Mouse (Mus musculus): ENCODE data around the gene Gm49325.

Gm49325 gene

GRCm38 (mm10) chr10:77589117-77589516 is 16.9 kb upstream of the Gm49325 start:
- DNase-seq (ENCODE audit: low spot score in 2 of 2) = no peak

GRCm38 (mm10) chr10:77589749-77590148 is 16.2 kb upstream of the Gm49325 start:
- no peak for DNase-seq (ENCODE audit: low spot score in 2 of 2)

DNA sequence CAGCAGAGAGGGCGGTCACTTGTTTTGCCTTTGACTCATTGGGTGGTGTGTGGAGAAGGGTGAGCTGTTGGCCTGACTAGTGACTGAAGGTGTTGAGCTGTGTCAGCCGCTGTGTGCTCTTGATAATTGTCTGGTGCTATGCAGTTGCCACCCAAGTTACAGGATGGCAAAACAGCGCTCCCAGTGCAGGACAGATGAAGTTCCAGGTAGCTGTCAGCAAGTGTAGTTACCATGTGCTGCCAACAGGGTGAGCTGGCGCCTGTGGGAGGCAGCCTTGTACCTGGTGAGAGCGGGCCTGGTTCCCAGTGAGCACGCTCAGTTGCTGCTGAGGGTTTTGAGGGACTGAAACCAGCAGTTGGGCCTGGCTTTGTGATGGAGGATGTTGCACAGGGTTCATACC is 15.2 kb upstream of the Gm49325 start:
- peak in 1 of 2 experiments; percentile 47 for DNase-seq (ENCODE audit: low spot score in 2 of 2)

DNA sequence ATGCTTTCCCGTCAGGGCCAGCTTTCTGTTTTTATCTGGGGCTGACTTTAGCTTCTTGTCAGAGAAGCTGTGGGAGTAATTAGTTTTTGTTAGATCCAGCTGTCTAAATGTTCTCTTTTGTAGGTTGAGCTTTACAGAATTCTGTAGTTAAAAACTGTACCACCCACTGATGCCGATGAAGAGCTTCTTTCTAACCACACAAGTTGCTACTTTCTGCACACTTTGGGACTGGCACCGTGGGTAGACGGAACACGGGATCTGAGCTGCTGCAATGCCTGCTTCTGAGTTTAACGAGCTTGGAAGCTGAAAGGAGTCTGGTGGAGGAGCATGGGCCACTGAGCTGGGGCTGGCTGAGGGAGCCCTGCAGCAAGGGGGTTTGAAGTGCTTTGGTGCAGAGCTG is 14.5 kb upstream of the Gm49325 start:
- DNase-seq (ENCODE audit: low spot score in 2 of 2) = no peak

- no peak for DNase-seq (ENCODE audit: low spot score in 2 of 2)
Observed at GRCm38 (mm10) chr10:77596060-77596459, 9.9 kb upstream of the Gm49325 start.

DNA sequence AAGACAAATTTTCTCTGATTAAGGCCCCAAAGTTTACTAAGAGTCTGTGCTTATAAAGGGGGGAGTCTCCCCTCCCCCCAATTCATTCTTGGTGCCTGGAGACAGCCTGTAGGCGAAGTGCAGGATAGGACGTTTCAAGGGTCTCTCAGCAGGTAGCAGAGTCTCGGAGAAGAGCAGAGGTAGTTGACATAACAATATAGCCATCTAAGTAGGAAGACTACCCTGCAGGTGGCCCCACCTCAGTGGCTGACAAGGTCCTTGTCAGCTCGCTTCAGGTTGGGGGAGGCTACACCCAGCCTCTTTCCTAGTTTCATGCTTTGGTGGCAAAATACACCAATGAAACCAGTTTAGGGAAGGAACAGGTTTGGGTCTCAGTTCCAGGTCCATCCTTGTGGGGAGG is 3.0 kb upstream of the Gm49325 start:
- no peak for DNase-seq (ENCODE audit: low spot score in 2 of 2)

DNA sequence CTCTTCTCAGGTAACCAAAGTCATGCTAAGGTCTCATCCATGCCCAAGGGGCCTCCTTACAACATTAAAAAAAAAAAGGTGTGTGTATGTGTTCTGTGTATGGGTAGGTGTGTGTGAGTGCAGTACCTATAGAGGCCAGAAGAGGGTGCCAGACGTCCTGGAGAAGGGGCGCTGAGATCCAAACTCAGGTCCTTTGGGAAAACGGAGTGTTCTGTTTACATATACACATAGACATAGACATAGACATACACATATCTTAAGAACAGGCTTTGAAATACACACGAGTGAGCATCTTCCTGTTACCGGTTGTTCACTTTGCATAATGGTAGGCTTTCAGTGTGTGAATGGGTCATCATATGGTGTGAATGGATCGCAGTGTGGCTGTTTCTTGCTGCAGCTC is 1.9 kb upstream of the Gm49325 start:
- no peak for DNase-seq (ENCODE audit: low spot score in 2 of 2)

DNA sequence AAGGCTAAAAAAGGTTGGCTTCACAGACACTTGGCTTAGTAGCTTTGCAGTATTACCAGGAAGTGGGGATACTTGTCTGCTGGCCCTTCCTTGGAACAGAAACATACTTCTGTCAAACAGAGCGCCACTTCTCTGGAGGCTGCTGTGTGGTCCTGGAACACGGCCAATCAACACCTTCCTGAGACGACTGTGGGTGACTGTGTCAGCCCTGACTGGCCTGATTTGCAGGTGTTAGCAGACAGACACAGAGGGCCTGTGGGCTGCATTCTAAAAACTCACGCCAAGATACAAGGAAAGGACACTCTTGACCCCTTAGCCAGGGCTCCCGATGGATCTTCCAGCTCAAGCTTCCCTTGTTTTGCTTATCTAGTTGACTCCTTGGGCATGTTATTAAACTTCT is 1.0 kb upstream of the Gm49325 start:
- DNase-seq (ENCODE audit: low spot score in 2 of 2) = no peak

DNA sequence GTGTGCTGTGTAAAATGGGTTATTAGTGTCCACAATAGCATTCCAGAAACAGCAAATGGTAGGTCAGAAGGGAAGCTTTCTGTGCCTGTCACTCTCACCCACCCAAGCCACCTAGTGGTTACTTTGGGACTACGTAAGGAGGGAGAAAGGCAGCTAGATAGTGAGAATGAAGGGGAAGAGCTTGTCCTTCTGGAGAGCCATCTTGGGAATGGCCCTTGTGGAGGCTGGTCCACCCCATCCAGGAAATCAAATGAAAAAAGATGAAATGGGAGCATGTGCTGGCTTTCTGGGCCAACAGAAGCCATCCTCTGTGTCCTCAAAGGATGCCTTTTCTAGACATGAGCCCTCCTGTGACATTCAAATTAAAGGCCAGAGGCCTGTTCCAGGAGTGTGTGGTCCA is 629 bp upstream of the Gm49325 start:
- DNase-seq (ENCODE audit: low spot score in 2 of 2) = no peak

- DNase-seq (ENCODE audit: low spot score in 2 of 2) = no peak
Observed at GRCm38 (mm10) chr10:77606855-77607254, 858 bp downstream of the Gm49325 start.

- DNase-seq (ENCODE audit: low spot score in 2 of 2) = no peak
Observed at GRCm38 (mm10) chr10:77607441-77607840, 1.4 kb downstream of the Gm49325 start.

- no peak for DNase-seq (ENCODE audit: low spot score in 2 of 2)
Observed at GRCm38 (mm10) chr10:77608589-77608988, 2.6 kb downstream of the Gm49325 start.

GRCm38 (mm10) chr10:77610221-77610961 is 4.4 kb downstream of the Gm49325 start:
- no peak for DNase-seq (ENCODE audit: low spot score in 2 of 2)

DNA sequence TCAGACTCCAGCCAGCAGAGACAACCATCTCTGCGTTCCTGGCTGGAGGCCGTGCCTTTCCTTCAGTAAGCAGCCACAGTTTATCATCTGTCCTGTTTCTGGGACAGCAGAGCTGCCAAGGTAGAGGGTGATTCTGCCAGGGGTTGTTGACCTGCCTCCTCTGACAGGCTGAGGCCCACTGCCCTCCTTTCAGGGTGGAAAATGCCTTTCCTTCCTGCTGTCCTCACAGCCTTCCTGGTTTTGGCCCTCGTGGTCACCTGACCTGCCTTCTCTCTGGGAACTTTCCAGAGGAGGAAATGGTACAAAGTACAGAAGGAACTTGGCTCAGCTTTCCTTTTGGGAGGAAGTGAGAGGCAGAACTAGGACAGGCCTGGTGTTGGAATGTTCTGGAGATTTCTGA is 7.4 kb downstream of the Gm49325 start:
- no peak for DNase-seq (ENCODE audit: low spot score in 2 of 2)

DNA sequence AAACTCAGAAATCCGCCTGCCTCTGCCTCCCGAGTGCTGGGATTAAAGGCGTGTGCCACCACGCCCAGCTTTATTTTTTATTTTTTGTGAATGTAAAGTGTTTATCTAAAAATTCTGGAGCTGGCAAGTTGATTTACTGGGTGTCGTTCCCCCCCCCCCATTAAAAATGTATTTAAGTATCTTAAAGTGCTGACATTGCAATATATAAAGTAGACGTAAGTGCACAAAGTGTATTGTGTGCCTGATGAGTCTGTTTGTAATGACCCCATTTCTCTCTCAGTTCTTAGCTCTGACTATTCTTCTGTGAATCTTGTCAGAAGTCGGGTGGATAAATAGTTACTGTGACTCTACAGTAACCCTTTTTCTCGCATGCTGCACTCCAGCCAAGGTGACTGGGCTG is 9.7 kb downstream of the Gm49325 start:
- DNase-seq (ENCODE audit: low spot score in 2 of 2) = no peak

DNA sequence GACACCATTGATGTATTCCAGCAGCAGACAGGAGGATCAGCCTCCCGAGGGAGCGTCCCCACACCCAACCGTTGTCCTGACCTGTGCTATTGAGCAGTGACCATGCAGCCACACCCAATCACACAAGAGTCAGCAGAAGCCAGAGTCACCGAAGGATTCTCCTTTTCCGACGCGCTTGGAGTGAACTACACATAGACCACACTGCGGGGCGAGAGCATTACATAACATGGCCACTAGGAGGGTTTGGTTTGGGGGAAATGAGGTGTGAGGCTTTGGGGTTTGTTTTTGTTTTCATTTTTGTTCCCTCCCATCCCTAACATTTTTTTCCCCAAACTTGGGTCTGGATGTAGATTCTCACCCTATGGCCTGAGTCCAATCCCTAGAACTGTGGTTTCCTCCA is 10.2 kb downstream of the Gm49325 start:
- DNase-seq (ENCODE audit: low spot score in 2 of 2) = no peak

GRCm38 (mm10) chr10:77616926-77617325 is 10.9 kb downstream of the Gm49325 start:
- DNase-seq (ENCODE audit: low spot score in 2 of 2) = no peak

DNA sequence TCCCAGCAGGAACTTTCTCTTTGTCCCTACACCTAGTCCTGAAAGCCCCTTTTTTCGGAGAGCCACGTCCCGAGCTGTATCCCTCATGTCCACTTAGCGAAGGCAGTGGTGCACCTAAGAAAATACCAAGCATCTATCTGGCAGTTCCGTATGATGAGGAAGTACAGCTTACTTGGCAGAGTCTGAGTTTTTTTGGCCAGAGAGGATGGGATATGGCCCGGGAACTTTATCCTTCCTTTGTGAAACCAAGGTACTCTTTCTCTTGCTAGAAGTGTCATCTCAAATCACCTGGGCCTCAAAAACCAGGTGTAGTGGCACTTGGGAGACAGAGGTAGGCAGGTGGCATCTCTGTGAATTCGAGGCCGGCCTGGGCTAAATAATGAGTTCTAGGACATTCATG is 15.5 kb downstream of the Gm49325 start:
- no peak for DNase-seq (ENCODE audit: low spot score in 2 of 2)

DNA sequence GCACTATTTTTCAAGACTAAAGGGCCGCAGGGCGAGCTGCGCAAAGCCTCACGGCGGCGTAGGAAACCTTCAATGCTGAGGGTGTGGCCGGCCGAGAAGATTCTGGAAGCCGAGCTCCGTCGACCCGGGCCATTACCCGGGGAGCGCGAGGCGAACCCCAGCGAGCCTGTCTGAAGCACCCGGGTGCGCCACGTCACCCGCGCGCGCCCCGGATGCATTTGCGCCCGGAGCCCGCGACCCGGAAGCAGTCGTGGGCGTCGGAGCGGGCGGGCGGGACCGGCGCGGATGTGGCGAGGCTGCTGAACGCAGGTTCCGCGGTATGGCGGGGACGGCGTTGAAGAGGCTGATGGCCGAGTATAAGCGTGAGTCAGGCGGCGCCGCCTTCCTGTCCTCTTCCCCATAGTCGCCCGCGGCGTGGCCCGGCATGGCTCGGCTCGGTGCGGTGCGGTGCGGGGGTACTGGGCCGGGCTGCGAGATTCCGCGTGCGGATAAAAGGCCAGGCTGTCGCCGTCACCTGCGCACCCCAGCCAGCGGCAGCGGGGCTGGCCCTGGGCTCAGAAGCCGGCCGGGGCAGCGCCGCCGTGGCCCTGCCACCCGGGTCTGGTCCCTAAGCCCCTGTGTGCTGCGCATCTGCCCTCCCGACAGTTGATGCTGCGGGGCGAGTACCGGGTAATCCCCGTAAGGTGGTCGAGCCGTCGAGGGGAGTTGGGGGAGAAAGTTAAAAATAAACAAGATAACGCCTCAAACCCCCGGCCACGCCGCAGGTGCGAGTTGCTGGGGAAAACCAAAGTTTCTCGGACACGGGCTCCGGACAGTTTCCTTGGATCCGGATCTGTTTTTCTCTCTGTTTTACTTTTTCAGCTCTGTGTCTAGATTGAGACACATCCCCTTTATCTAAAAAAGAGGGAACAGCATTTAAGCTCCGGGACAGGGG is 16.3 kb downstream of the Gm49325 start, which contains the start of gene Ube2g2:
Gene Ube2g2 (plus strand): TSS at position 221 of the 934 bp plus-strand sequence.
- DNase-seq (ENCODE audit: low spot score in 2 of 2) = peak; percentile 85 to 90

DNA sequence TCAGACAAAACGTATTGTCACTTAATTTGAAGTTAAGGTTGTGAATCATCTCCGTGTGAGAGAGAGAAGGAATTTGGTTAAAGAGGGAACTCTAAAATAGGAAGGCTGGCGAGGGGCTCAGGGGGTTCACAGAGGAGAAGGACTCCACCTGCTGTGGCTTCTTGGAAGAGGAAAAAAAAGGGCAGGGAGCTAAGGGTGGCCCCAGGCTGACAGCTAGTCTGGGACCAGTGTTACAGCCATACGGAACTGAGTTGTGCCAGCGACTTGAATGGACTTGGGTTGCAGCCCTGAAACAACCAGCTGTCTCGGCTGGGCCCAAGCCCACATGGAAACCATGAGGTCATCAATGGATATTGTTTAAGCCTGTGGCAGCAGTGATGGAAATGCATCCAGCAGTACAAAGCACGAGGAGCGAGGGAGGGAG is 17.1 kb downstream of the Gm49325 start:
- no peak for DNase-seq (ENCODE audit: low spot score in 2 of 2)

GRCm38 (mm10) chr10:77623639-77624400 is 17.8 kb downstream of the Gm49325 start:
- no peak for DNase-seq (ENCODE audit: low spot score in 2 of 2)

- no peak for DNase-seq (ENCODE audit: low spot score in 2 of 2)
Observed at GRCm38 (mm10) chr10:77624570-77624995, 18.6 kb downstream of the Gm49325 start.
